In genomic region chr13:91093162-91093561, GRCm38 (mm10) we compare ENCODE assay signal across 8 mouse cellular contexts.
DNase-seq lines count a peak whose midpoint lies in the region; ATAC-seq and TF ChIP-seq lines count a peak whose summit lies in the region.
"Had no signal": no experiment of that assay in that cellular context is flagged by ENCODE, and none has a peak within 500 bp of the region (broad histone marks: within the 10 kb centered on the region; RNA-seq: fewer than 3 reads in every experiment).

No protein-coding gene starts in this region.

- H3K9ac ChIP-seq in embryonic facial prominence, embryonic 13.5 days: no peak overlapping the region
- no peak overlapping the region for H3K9ac ChIP-seq in hindbrain, embryonic 16.5 days (ENCODE audit: low read depth, low read length)
- H3K9ac ChIP-seq in limb, embryonic 14.5 days (ENCODE audit: low read depth, low read length, severe bottlenecking): no peak overlapping the region
- H3K9ac ChIP-seq in neural tube, embryonic 12.5 days: no peak overlapping the region
- H3K9ac ChIP-seq: heart, embryonic 13.5 days had no signal

- H3K4me3 ChIP-seq in spleen, adult 2 months (ENCODE audit: extremely low read depth, insufficient read depth, insufficient read length): no peak overlapping the region
- H3K4me3 ChIP-seq in embryonic facial prominence, embryonic 13.5 days: no peak overlapping the region
- no peak overlapping the region for H3K4me3 ChIP-seq in hindbrain, embryonic 16.5 days (ENCODE audit: low read length)
- H3K4me3 ChIP-seq in limb, embryonic 14.5 days (replicated peaks; ENCODE audit: low read length): no peak overlapping the region
- H3K4me3 ChIP-seq in neural tube, embryonic 12.5 days: no peak overlapping the region
- H3K4me3 ChIP-seq: heart, embryonic 13.5 days had no signal

- TF ChIP-seq CTCF in spleen, adult 2 months (IDR thresholded peaks at IDR 0.05; ENCODE audit: extremely low read depth, insufficient read depth, insufficient read length, insufficient replicate concordance): peak; percentile 18; the same call in 1 of the 2 replicates

- H3K4me1 ChIP-seq in spleen, adult 2 months (ENCODE audit: control insufficient read depth, insufficient read depth, insufficient read length): peaks cover 2% of the 10 kb centered on the region; the same call in 1 of the 2 replicates
- H3K4me1 ChIP-seq in embryonic facial prominence, embryonic 13.5 days: peaks cover 17% of the 10 kb centered on the region
- peaks cover 14% of the 10 kb centered on the region for H3K4me1 ChIP-seq in hindbrain, embryonic 16.5 days (ENCODE audit: control insufficient read depth, insufficient read depth, low read depth, low read length)
- H3K4me1 ChIP-seq in limb, embryonic 14.5 days (ENCODE audit: control insufficient read depth, insufficient read depth, low read length): peaks cover 11% of the 10 kb centered on the region
- no peaks in the 10 kb centered on the region for H3K4me1 ChIP-seq in neural tube, embryonic 12.5 days

- no peak for DNase-seq in spleen, adult 2 months (ENCODE audit: low read depth in 1 of 2, low spot score in 2 of 2)
- no peak for DNase-seq in spleen, adult 12 weeks (ENCODE audit: low spot score)
- peak; percentile 47 for DNase-seq in limb, embryonic 14.5 days (ENCODE audit: low spot score)

- no peaks in the 10 kb centered on the region for H3K9me3 ChIP-seq in embryonic facial prominence, embryonic 13.5 days
- no peaks in the 10 kb centered on the region for H3K9me3 ChIP-seq in hindbrain, embryonic 16.5 days (ENCODE audit: control insufficient read depth, low read length)
- H3K9me3 ChIP-seq in limb, embryonic 14.5 days (ENCODE audit: control insufficient read depth, low read length): no peaks in the 10 kb centered on the region
- no peaks in the 10 kb centered on the region for H3K9me3 ChIP-seq in neural tube, embryonic 12.5 days
- H3K9me3 ChIP-seq: heart, embryonic 13.5 days had no signal

- no peaks in the 10 kb centered on the region for H3K27me3 ChIP-seq in spleen, adult 2 months (ENCODE audit: control insufficient read depth, insufficient read depth, low read length)
- H3K27me3 ChIP-seq in embryonic facial prominence, embryonic 13.5 days: no peaks in the 10 kb centered on the region
- H3K27me3 ChIP-seq in hindbrain, embryonic 16.5 days (replicated peaks; ENCODE audit: control insufficient read depth, insufficient read depth, low read length): no peaks in the 10 kb centered on the region
- no peaks in the 10 kb centered on the region for H3K27me3 ChIP-seq in limb, embryonic 14.5 days (ENCODE audit: control insufficient read depth, insufficient read depth, low read length)
- no peaks in the 10 kb centered on the region for H3K27me3 ChIP-seq in neural tube, embryonic 12.5 days (replicated peaks)
- H3K27me3 ChIP-seq: heart, embryonic 13.5 days had no signal

- no peak overlapping the region for H3K27ac ChIP-seq in spleen, adult 2 months (ENCODE audit: insufficient read depth, low read length)
- H3K27ac ChIP-seq in embryonic facial prominence, embryonic 13.5 days: peak overlapping the region; percentile 78
- H3K27ac ChIP-seq in hindbrain, embryonic 16.5 days (ENCODE audit: low read depth, low read length): no peak overlapping the region
- H3K27ac ChIP-seq in limb, embryonic 14.5 days (replicated peaks; ENCODE audit: low read depth, low read length): peak overlapping the region; percentile 58
- no peak overlapping the region for H3K27ac ChIP-seq in neural tube, embryonic 12.5 days
- H3K27ac ChIP-seq: heart, embryonic 13.5 days had no signal

- 15% methylated on average over 6 of the region's 6 CpGs for WGBS in spleen, adult 2 months
- WGBS in embryonic facial prominence, embryonic 13.5 days: 15% methylated on average over 6 of the region's 6 CpGs
- WGBS in hindbrain, embryonic 16.5 days: 22% methylated on average over 6 of the region's 6 CpGs
- WGBS in limb, embryonic 14.5 days: 20% methylated on average over 6 of the region's 6 CpGs
- WGBS in neural tube, embryonic 12.5 days: 30% methylated on average over 6 of the region's 6 CpGs

- peak overlapping the region; percentile 7; the same call in 1 of the 2 replicates for H3K4me2 ChIP-seq in embryonic facial prominence, embryonic 13.5 days
- no peak overlapping the region for H3K4me2 ChIP-seq in hindbrain, embryonic 16.5 days (ENCODE audit: low read length)
- H3K4me2 ChIP-seq in limb, embryonic 14.5 days (replicated peaks; ENCODE audit: low read depth, low read length, severe bottlenecking): no peak overlapping the region
- H3K4me2 ChIP-seq in neural tube, embryonic 12.5 days (replicated peaks): no peak overlapping the region
- H3K4me2 ChIP-seq: heart, embryonic 13.5 days had no signal

- ATAC-seq in activated CD4-positive, CD25-positive, alpha-beta regulatory T cell, adult 4 months: peak; percentile 37
- 0 out of 2 replicates have a peak, but pooled peaks have one; percentile 59 for ATAC-seq in embryonic facial prominence, embryonic 13.5 days (ENCODE audit: insufficient number of reproducible peaks, insufficient read depth, low FRiP score, low TSS enrichment, low read depth)
- ATAC-seq in hindbrain, embryonic 16.5 days: peak; percentile 71
- ATAC-seq in limb, embryonic 14.5 days (ENCODE audit: low FRiP score, low read depth): peak; percentile 62
- ATAC-seq in neural tube, embryonic 12.5 days (ENCODE audit: low FRiP score, low read depth): peak; percentile 75

- TF ChIP-seq POLR2A in spleen, adult 2 months (IDR thresholded peaks at IDR 0.05; ENCODE audit: low read depth, low read length): no peak
- TF ChIP-seq POLR2A in limb, embryonic 14.5 days (IDR thresholded peaks at IDR 0.05; ENCODE audit: borderline replicate concordance, extremely low read depth, insufficient read depth, insufficient read length): no peak

- H3K36me3 ChIP-seq in spleen, adult 2 months (ENCODE audit: control insufficient read depth, insufficient read depth, low read length): no peaks in the 10 kb centered on the region
- no peaks in the 10 kb centered on the region for H3K36me3 ChIP-seq in embryonic facial prominence, embryonic 13.5 days
- H3K36me3 ChIP-seq in hindbrain, embryonic 16.5 days (ENCODE audit: control insufficient read depth, insufficient read depth, low read length): no peaks in the 10 kb centered on the region
- no peaks in the 10 kb centered on the region for H3K36me3 ChIP-seq in limb, embryonic 14.5 days (ENCODE audit: control insufficient read depth, insufficient read depth, low read length)
- H3K36me3 ChIP-seq in neural tube, embryonic 12.5 days: no peaks in the 10 kb centered on the region
- H3K36me3 ChIP-seq: heart, embryonic 13.5 days had no signal

Comparison
In these comparisons a context has a peak if more than half of its experiments do, and no peak if none do; other contexts are left out.
1. H3K27ac ChIP-seq: peak in embryonic facial prominence, embryonic 13.5 days (single experiment) and limb, embryonic 14.5 days (single experiment); none in spleen, adult 2 months (single experiment), hindbrain, embryonic 16.5 days (single experiment) and neural tube, embryonic 12.5 days (single experiment).
2. Peak in every context shown above with its lines, with median percentiles within 50 percentile points of each other: ATAC-seq.